Mouse (Mus musculus) MEL (cell line): ENCODE data around the gene Gsg1l2. TPM values are rescaled to one million over a fixed set of nuclear protein-coding genes. Genes with fewer than 3 reads are reported as not detected.

Experiments used
- DNase-seq: peaks from one replicate; pipeline ENCODE4 v3.0.0; 2011; ENCODE audit warnings: low read depth, low spot score
- H3K27ac ChIP-seq: 2 replicates; pipeline ENCODE4 v1.5.1; 2012; ENCODE audit warnings: low read depth, mild to moderate bottlenecking, control low read depth, low read length, moderate library complexity; ENCODE audit not compliant: control insufficient read depth
- H3K27me3 ChIP-seq, 2 experiments: fragments of 150-350 bp in 1 of 2; sonication (generic) in 1 of 2; 2 replicates each; pipeline ENCODE4 v1.6.1; 2012; ENCODE audit warnings: low read length in 2 of 2, mild to moderate bottlenecking in 2 of 2, improper control_type of control experiment in 1 of 2, moderate library complexity in 1 of 2; ENCODE audit not compliant: insufficient read depth in 2 of 2, control insufficient read depth in 1 of 2
- H3K36me3 ChIP-seq, 2 experiments: 2 replicates each; pipeline ENCODE4 v1.6.1; 2012 to 2014; ENCODE audit warnings: low read length in 2 of 2, improper control_type of control experiment in 1 of 2, inconsistent platforms in 1 of 2, mild to moderate bottlenecking in 1 of 2; ENCODE audit not compliant: insufficient read depth in 2 of 2, control insufficient read depth in 1 of 2
- H3K4me1 ChIP-seq, 2 experiments: fragments of 150-350 bp in 1 of 2; sonication (generic) in 1 of 2; 2 replicates each; pipeline ENCODE4 v1.6.1; 2012; ENCODE audit warnings: low read length in 2 of 2, improper control_type of control experiment in 1 of 2, mild to moderate bottlenecking in 1 of 2; ENCODE audit not compliant: insufficient read depth in 2 of 2, control insufficient read depth in 1 of 2
- H3K4me3 ChIP-seq, 2 experiments: fragments of 150-350 bp in 1 of 2; sonication (generic) in 1 of 2; 2 replicates each; pipeline ENCODE4 v1.5.1; 2012; ENCODE audit warnings: low read depth in 2 of 2, low read length in 2 of 2, mild to moderate bottlenecking in 2 of 2, moderate library complexity in 2 of 2, control low read depth in 1 of 2, improper control_type of control experiment in 1 of 2; ENCODE audit not compliant: control insufficient read depth in 1 of 2, insufficient read depth in 1 of 2
- H3K79me2 ChIP-seq: 2 replicates; pipeline ENCODE4 v1.6.1; 2012; ENCODE audit warnings: mild to moderate bottlenecking, low read length, moderate library complexity; ENCODE audit not compliant: control insufficient read depth, poor library complexity, insufficient read depth
- H3K9ac ChIP-seq: 2 replicates; pipeline ENCODE4 v1.6.1; 2012; ENCODE audit warnings: low read depth, mild to moderate bottlenecking, control low read depth, low read length, moderate library complexity; ENCODE audit not compliant: control insufficient read depth, poor library complexity, severe bottlenecking
- H3K9me3 ChIP-seq: fragments of 150-350 bp; sonication (generic); replicated peaks from 2 replicates; pipeline ENCODE4 v1.6.1; 2012; ENCODE audit warnings: mild to moderate bottlenecking, low read length, improper control_type of control experiment, moderate library complexity; ENCODE audit not compliant: insufficient read depth
- BHLHE40 ChIP-seq: IDR thresholded peaks from 2 replicates; pipeline ENCODE4 v1.6.1; 2012; ENCODE audit warnings: low read depth, mild to moderate bottlenecking, inconsistent platforms, low read length, improper control_type of control experiment, borderline replicate concordance
- CHD1 ChIP-seq: IDR thresholded peaks from 2 replicates; pipeline ENCODE4 v1.6.1; 2012; ENCODE audit warnings: low read depth, mild to moderate bottlenecking, inconsistent platforms, low read length, improper control_type of control experiment
- CHD2 ChIP-seq: IDR thresholded peaks from 2 replicates; pipeline ENCODE4 v1.6.1; 2011; ENCODE audit warnings: low read length, improper control_type of control experiment
- ELF1 ChIP-seq: IDR thresholded peaks from 2 replicates; pipeline ENCODE4 v1.6.1; 2014; ENCODE audit warnings: low read depth, mild to moderate bottlenecking, inconsistent platforms, low read length, improper control_type of control experiment, moderate library complexity
- JUND ChIP-seq: IDR thresholded peaks from 2 replicates; pipeline ENCODE4 v1.6.1; 2011; ENCODE audit warnings: low read depth, mild to moderate bottlenecking, improper control_type of control experiment, low read length
- KAT2A ChIP-seq: conservative IDR thresholded peaks from 2 replicates; pipeline ENCODE4 v1.6.1; 2012; ENCODE audit warnings: low read depth, low read length, improper control_type of control experiment, inconsistent platforms
- MAFK ChIP-seq: IDR thresholded peaks from 2 replicates; pipeline ENCODE4 v1.6.1; 2011; ENCODE audit warnings: low read depth, mild to moderate bottlenecking, low read length, improper control_type of control experiment, borderline replicate concordance
- MAX ChIP-seq: IDR thresholded peaks from 2 replicates; pipeline ENCODE4 v1.6.1; 2011; ENCODE audit warnings: low read length, improper control_type of control experiment
- MXI1 ChIP-seq: IDR thresholded peaks from 2 replicates; pipeline ENCODE4 v1.6.1; 2011; ENCODE audit warnings: mild to moderate bottlenecking, low read depth, low read length, improper control_type of control experiment
- MYC ChIP-seq: IDR thresholded peaks from 2 replicates; pipeline ENCODE4 v1.6.1; 2011; ENCODE audit warnings: low read depth, mild to moderate bottlenecking, low read length, improper control_type of control experiment, moderate library complexity
- NRF1 ChIP-seq: IDR thresholded peaks from 2 replicates; pipeline ENCODE4 v1.6.1; 2014; ENCODE audit warnings: low read depth, mild to moderate bottlenecking, inconsistent platforms, low read length, improper control_type of control experiment, moderate library complexity; ENCODE audit not compliant: poor library complexity, insufficient read depth, severe bottlenecking
- RAD21 ChIP-seq: IDR thresholded peaks from 2 replicates; pipeline ENCODE4 v1.6.1; 2011; ENCODE audit warnings: mild to moderate bottlenecking, low read depth, low read length, improper control_type of control experiment
- RCOR1 ChIP-seq: IDR thresholded peaks from 2 replicates; pipeline ENCODE4 v1.6.1; 2012; ENCODE audit warnings: low read depth, mild to moderate bottlenecking, inconsistent platforms, low read length, improper control_type of control experiment
- SMC3 ChIP-seq: IDR thresholded peaks from 2 replicates; pipeline ENCODE4 v1.6.1; 2011; ENCODE audit warnings: low read depth, low read length, improper control_type of control experiment
- TAL1 ChIP-seq: IDR thresholded peaks from 2 replicates; pipeline ENCODE4 v1.6.1; 2012; ENCODE audit warnings: mild to moderate bottlenecking, inconsistent platforms, low read length, moderate library complexity, mixed read lengths
- TBP ChIP-seq: IDR thresholded peaks from 2 replicates; pipeline ENCODE4 v1.8.0; 2011; ENCODE audit warnings: low read depth, low read length, improper control_type of control experiment
- UBTF ChIP-seq: IDR thresholded peaks from 2 replicates; pipeline ENCODE4 v1.6.1; 2012; ENCODE audit warnings: low read depth, mild to moderate bottlenecking, inconsistent platforms, low read length, improper control_type of control experiment, moderate library complexity, borderline replicate concordance; ENCODE audit not compliant: insufficient read depth
- USF2 ChIP-seq, 2 experiments: IDR thresholded peaks; 2 replicates each; pipeline ENCODE4 v1.6.1; 2011 to 2012; ENCODE audit warnings: improper control_type of control experiment in 2 of 2, low read length in 2 of 2, borderline replicate concordance in 1 of 2, inconsistent platforms in 1 of 2, low read depth in 1 of 2, mild to moderate bottlenecking in 1 of 2; ENCODE audit not compliant: insufficient read depth in 1 of 2
- ZMIZ1 ChIP-seq: IDR thresholded peaks from 2 replicates; pipeline ENCODE4 v1.6.1; 2012; ENCODE audit warnings: low read depth, mild to moderate bottlenecking, inconsistent platforms, low read length, improper control_type of control experiment, moderate library complexity
- ZNF384 ChIP-seq: IDR thresholded peaks from 2 replicates; pipeline ENCODE4 v1.6.1; 2012; ENCODE audit warnings: low read depth, mild to moderate bottlenecking, inconsistent platforms, low read length, improper control_type of control experiment
- polyA plus RNA-seq, 2 experiments: library from polyadenylated mRNA; stranded (reverse) in 1 of 2; unstranded in 1 of 2; fragments of >175 nt in 1 of 2; fragments of >200 nt in 1 of 2; gene quantifications; 2 replicates each; pipeline versions ENCODE4 v1.2.1 to v1.2.4; 2012; ENCODE audit warnings: low replicate concordance in 2 of 2, low read depth in 1 of 2; ENCODE audit not compliant: insufficient read length in 2 of 2, insufficient read depth in 1 of 2, missing spikeins in 1 of 2
- total RNA-seq: library from RNA; depleted of rRNA; stranded (reverse); fragments of 300-350 nt; gene quantifications from 2 replicates; pipeline ENCODE4 v1.2.3, GENCODE M21; 2012

Gene Gsg1l2
- total and polyA plus RNA-seq, 3 experiments = not detected

DNA sequence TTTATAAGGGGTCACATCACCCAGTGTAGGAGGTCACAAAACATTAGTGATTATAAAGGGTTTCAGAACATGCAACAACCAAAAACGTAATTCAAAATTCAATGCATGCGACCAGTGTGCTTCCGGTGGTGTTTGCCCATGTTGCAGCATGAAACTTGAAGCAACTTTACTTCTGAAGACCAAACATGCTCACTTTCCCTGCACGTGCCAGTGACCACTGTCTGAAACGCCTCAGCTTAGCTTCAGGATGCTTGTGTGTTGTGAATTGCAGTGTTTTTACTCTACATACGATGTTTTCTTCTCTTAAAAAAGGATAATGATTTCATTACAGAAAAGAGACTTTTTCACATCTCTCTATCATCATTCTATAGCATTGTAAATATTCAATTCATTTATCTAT lies 36.1 kb upstream of the Gsg1l2 start:
- H3K36me3 ChIP-seq = no peaks in the 10 kb centered on the region
- H3K4me3 ChIP-seq = no peak overlapping the region
- H3K79me2 ChIP-seq = no peaks in the 10 kb centered on the region
- H3K9me3 ChIP-seq = no peaks in the 10 kb centered on the region
- H3K4me1 ChIP-seq = no peaks in the 10 kb centered on the region
- no peak for DNase-seq
- TF ChIP-seq ELF1 = no peak
- TF ChIP-seq BHLHE40 = no peak
- TF ChIP-seq, all 39 proteins: peak for 0
- Histone ChIP-seq H3K27ac (no peak overlapping the region), H3K27me3 (no peaks in the 10 kb centered on the region), H3K9ac (no peak overlapping the region)

- no peak for DNase-seq
- no peaks in the 10 kb centered on the region for H3K27me3 ChIP-seq
- H3K4me1 ChIP-seq = no peaks in the 10 kb centered on the region
- H3K9ac ChIP-seq = no peak overlapping the region
- TF ChIP-seq MYC = no peak
- TF ChIP-seq CHD1 = no peak
- H3K27ac ChIP-seq = no peak overlapping the region
- H3K4me3 ChIP-seq = no peak overlapping the region
- no peaks in the 10 kb centered on the region for H3K9me3 ChIP-seq
- no peaks in the 10 kb centered on the region for H3K36me3 ChIP-seq
- H3K79me2 ChIP-seq = no peaks in the 10 kb centered on the region
Observed at GRCm38 (mm10) chr11:67738846-67739490, 35.4 kb upstream of the Gsg1l2 start.

DNA sequence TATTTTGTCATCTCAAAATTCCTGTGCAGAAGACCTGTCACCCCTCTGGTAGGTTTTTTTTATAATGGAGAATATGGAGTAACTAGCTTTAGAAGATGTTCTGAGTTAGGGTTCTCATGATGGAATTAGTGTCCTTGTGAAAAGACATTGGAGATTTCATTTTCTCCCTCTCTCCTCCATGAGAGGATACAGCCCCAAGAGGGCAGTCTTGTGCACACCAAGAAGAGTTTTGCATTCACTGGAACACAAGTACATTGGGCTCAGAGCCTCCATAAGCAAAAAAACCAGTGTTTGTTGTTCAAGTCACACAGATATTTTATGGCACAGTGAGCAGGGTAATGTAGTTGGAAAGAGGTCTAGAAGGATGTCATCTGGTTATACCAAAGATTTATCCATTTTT lies 32.8 kb upstream of the Gsg1l2 start:
- H3K4me1 ChIP-seq = no peaks in the 10 kb centered on the region
- DNase-seq = no peak
- H3K27me3 ChIP-seq = no peaks in the 10 kb centered on the region
- H3K9ac ChIP-seq = no peak overlapping the region
- H3K4me3 ChIP-seq = no peak overlapping the region
- no peaks in the 10 kb centered on the region for H3K36me3 ChIP-seq
- no peak overlapping the region for H3K27ac ChIP-seq
- no peak for TF ChIP-seq MAFK
- TF ChIP-seq MXI1 = no peak
- TF ChIP-seq RAD21 = no peak
- TF ChIP-seq JUND = no peak
- TF ChIP-seq CHD2 = no peak
- no peak for TF ChIP-seq ZMIZ1
- no peak for TF ChIP-seq NRF1
- no peak for TF ChIP-seq TBP
- no peak for TF ChIP-seq USF2 (IDR thresholded peaks at IDR 0.05; ENCODE audit: borderline replicate concordance in 1 of 2, insufficient read depth in 1 of 2, low read depth in 1 of 2, low read length in 2 of 2)
- no peak for TF ChIP-seq RCOR1
- TF ChIP-seq ZNF384 = no peak
- TF ChIP-seq KAT2A = no peak
- TF ChIP-seq TAL1 = no peak
- no peak for TF ChIP-seq MAX
- TF ChIP-seq UBTF = no peak
- no peak for TF ChIP-seq SMC3
- H3K79me2 ChIP-seq = no peaks in the 10 kb centered on the region
- H3K9me3 ChIP-seq = no peaks in the 10 kb centered on the region
